Mouse (Mus musculus) adrenal gland, postnatal 14 days (tissue): Measurements from ENCODE around the gene Slc39a13. TPM values are rescaled to one million over a fixed set of nuclear protein-coding genes. Genes with fewer than 3 reads are reported as not detected.
"Not testable (repeated sequence)": the region's sequence is repeated elsewhere in the genome, so short reads cannot be mapped to it uniquely, and the experiment has no call there.

ENCODE experiments used
- DNase-seq: peaks from one replicate; pipeline ENCODE4 v3.0.0; 2021; ENCODE audit warnings: mixed read lengths
- total RNA-seq: library from RNA; stranded (reverse); gene quantifications from 2 replicates; pipeline ENCODE4 v1.2.3, GENCODE M21; 2021

Slc39a13 gene
- total RNA-seq, 1 experiment from 2014 or later = 24.1 TPM

DNA sequence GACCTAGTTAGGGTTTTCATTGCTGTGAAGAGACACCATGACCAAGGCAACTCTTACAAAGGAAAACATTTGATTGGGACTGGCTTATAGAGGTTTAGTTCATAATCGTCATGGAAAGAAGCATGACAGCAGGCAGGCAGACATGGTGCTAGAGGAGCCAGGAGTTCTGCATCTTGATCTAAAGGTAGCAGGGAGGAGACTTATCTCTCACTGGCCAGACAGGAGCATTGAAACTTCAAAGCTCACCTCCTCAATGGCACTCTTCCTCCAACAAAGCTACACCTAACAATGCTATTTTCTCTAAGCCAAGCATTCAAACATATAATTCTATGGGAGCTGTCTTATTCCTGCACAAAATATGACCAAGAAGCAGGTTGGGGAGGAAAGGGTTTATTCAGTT is 43.7 kb downstream of the Slc39a13 start:
- no peak for DNase-seq

DNA sequence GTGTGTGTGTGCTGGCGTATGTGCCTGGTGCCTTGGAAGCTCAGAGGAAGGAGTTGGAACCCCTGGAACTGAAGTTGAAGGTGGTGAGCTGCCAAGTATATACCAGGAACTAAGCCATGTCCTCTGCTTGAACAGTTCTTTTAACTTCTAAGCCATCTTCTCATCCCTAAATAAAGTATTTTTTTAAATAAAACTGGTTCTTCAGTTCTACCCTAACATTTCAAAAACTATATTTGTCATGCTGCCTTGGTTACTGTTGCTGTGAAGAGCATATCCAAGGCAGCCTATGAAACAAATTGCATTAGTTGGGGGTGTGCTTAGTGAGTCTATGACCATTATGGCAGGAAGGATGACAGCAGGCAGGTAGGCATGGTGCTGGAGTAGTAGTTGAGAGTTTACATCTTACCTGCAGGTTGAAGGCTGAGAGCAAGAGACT is 45.1 kb downstream of the Slc39a13 start:
- no peak for DNase-seq

DNA sequence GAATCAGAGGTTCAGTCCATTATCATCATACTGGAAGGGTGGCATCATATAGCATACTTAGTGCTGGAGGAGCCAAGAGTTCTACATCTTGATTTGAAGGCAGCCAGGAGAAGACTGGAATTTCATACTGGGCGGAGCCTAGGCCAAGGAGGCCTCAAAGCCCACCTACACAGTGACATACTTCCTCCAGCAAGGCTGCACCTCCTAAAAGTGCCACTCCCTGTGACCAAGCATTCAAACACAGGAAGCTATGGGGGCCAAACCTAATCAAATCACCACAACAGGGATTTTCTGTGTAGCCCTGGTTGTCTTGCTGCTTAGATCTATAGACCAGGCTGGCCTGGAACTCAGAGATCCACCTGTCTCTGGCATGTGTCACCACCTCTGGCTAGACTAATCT is 46.3 kb downstream of the Slc39a13 start:
- DNase-seq = no peak

DNA sequence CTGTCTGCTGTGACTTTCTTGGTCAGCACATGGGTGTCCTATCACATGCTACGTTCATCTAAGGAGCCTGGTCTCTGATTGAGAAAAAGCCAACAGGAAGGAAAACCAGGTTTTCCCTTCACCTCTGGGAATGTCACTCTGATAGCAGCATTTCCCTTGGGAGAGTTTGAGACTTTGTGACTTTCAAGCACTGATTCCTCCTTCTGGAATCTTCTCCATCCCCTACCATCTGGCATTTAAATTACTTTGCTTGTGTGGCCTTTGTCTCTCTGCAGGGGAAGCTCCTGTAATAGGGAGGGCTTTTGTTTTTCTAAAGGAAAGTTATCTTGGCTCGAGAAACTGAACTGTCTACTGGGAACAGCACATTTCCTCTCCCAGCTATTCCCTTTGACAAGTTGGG is 47.1 kb downstream of the Slc39a13 start:
- DNase-seq = no peak

DNA sequence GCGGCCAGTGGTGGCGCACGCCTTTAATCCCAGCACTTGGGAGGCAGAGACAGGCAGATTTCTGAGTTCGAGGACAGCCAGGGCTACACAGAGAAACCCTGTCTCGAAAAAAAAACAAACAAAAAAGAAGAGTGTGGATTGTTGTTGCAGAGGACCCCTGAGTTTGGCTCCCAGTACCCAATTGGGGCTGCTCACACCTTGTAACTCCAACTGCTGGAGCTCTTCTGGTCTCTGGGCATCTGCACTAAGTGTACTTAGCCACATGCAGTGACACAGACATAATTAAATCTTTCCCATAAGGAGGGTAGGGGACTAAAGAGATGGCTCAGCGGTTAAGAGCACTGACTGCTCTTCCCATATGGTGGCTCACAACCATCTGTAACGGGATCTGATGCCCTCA is 48.0 kb downstream of the Slc39a13 start:
- DNase-seq = not testable (repeated sequence)

DNA sequence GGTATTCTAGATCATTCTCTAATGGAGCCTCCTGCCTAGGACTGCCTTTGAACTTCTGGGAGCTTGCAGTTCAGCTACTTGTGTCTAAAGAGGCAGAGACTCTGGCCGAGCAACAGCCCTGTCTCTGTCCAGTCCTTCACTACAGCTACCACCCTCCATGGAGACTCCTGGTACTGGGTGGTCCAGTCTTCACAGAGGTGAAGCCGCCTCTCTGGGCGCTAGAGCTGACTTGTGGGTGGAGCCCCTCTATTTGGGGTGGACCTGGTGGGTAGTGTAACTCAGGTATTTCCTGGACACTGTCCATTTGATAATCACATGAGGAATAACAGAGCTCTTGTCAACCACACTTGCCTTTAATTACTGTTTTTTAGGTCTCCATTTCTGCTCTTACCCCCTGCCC is 50.3 kb downstream of the Slc39a13 start:
- DNase-seq = no peak

DNA sequence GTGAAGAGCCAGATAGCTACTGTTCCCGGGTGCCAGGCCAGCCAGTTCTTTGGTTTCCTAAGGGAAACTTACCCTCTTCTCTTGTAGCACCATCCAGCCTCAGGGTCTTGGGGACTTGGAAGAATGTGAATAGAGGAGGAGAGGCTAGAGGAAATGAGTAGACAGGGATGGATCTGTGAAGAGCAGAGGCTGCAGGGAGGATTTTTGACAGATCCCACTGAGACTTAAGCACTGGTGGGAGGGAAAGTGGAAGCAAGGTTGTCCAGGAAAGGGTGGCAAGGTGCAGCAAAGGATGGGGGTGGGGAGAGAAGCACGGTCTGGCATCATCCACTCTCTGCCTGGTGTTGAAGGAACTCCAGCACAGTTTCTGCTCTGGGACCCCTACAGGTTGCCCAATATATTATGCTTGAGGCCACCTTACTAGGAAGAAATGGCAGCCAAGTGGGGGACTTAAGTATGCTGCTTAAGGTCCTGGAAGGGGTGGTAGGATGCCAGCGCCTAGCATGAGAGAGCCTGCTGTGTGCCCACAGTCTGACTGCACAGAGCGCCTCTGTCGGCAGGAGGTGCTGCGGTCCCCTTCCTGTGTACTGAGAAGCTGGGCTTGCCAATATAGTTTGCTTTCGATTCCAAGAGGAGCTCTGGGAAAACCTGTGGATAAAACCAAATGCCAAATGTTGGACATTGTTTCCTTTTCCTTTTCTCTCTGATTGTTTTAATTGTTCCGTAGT is 52.0 kb downstream of the Slc39a13 start:
- DNase-seq = peak; percentile 58

DNA sequence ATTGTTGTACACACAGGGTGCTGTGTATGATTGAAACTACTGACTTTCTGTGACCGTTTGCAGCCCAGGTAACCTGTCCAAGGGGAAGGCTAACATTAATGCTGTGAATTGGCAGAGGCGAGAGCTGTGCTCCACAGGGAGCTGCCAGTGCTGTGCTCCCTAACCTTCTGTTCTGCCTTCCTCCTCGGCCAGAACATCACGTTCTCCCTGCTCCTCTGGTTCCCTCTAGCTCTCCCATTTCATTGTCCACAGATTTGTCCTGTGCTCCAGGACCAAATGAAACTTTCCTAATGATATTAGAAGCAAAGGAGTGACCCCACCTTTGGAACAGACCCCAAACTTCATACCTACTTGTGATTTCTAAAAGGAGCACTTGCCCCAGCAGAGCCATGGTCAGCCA is 54.8 kb downstream of the Slc39a13 start:
- no peak for DNase-seq

DNA sequence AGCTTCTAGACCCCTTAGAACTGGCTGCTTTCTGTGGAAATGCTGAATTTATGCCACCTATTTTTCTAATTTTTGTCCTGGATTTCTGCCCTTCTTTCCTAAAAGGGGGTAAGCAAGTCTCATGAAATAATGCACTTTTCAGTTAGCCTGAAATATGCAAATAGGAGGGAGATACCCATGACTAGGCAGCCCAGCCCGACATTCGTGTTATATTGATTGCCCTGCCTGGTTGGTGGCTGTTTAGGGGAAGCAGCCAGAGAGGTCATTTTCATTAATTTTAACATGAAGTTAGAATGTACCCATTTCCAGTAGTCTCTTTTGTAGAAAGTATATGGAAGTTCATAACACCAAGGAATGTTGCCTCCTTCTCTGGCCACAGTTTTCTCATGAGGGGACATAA is 56.3 kb downstream of the Slc39a13 start:
- no peak for DNase-seq

Other genes starting within 250 kb of the Slc39a13 start
- gene Mtch2, start 223.3 kb downstream of the Slc39a13 start, total RNA-seq = 416 and 423 TPM in 2 replicates
- 2.3 and 2.8 TPM in 2 replicates for gene C1qtnf4, start 184.6 kb downstream of the Slc39a13 start, total RNA-seq
- gene Kbtbd4, start 165.7 kb downstream of the Slc39a13 start, total RNA-seq = 26.5 and 29.4 TPM in 2 replicates
- gene Ndufs3, start 165.6 kb downstream of the Slc39a13 start, total RNA-seq = 551 and 591 TPM in 2 replicates
- gene Celf1, start 130.0 kb downstream of the Slc39a13 start, total RNA-seq = 89.9 and 97.9 TPM in 2 replicates
- gene Rapsn, start 34.8 kb downstream of the Slc39a13 start, total RNA-seq = 1.4 and 2.4 TPM in 2 replicates
- 179 and 190 TPM in 2 replicates for gene Psmc3, start 16.4 kb downstream of the Slc39a13 start, total RNA-seq
- gene Spi1, start 12.0 kb upstream of the Slc39a13 start, total RNA-seq = 2.9 and 5.4 TPM in 2 replicates
- 0.15 TPM in 1 of 2 replicates, not detected in the other for gene Mybpc3, start 47.7 kb upstream of the Slc39a13 start, total RNA-seq
- gene Madd, start 113.4 kb upstream of the Slc39a13 start, total RNA-seq = 18.8 and 26.1 TPM in 2 replicates
- 41.7 and 45.0 TPM in 2 replicates for gene Nr1h3, start 132.4 kb upstream of the Slc39a13 start, total RNA-seq
- gene Acp2, start 132.5 kb upstream of the Slc39a13 start, total RNA-seq = 34.4 and 39.4 TPM in 2 replicates
- gene Ddb2, start 166.6 kb upstream of the Slc39a13 start, total RNA-seq = 10.0 and 12.1 TPM in 2 replicates
- gene Pacsin3, start 185.5 kb upstream of the Slc39a13 start, total RNA-seq = 55.2 and 61.7 TPM in 2 replicates
- 82.6 and 83.6 TPM in 2 replicates for gene Arfgap2, start 194.6 kb upstream of the Slc39a13 start, total RNA-seq